Mouse (Mus musculus): ENCODE results near the gene Cngb1.

The Cngb1 gene

GRCm38 (mm10) chr8:95323201-95323600, 16.8 kb upstream of the Cngb1 start:
- no peak for DNase-seq (ENCODE audit: low spot score)

GRCm38 (mm10) chr8:95320224-95321139, 14.1 kb upstream of the Cngb1 start:
- DNase-seq (ENCODE audit: low spot score), result no peak

- no peak for DNase-seq (ENCODE audit: low spot score)
Measured at GRCm38 (mm10) chr8:95315350-95315749, 9.0 kb upstream of the Cngb1 start.

GRCm38 (mm10) chr8:95314707-95315106, 8.3 kb upstream of the Cngb1 start:
- no peak for DNase-seq (ENCODE audit: low spot score)

GRCm38 (mm10) chr8:95313857-95314256, 7.5 kb upstream of the Cngb1 start:
- DNase-seq (ENCODE audit: low spot score), result no peak

GRCm38 (mm10) chr8:95312836-95313235, 6.5 kb upstream of the Cngb1 start:
- no peak for DNase-seq (ENCODE audit: low spot score)

GRCm38 (mm10) chr8:95310342-95310970, 4.1 kb upstream of the Cngb1 start, which contains the start of gene Tepp:
TSS of gene Tepp (plus strand) at chr8:95310566.
- no peak for DNase-seq (ENCODE audit: low spot score)

GRCm38 (mm10) chr8:95305526-95305925, 859 bp downstream of the Cngb1 start:
- no peak for DNase-seq (ENCODE audit: low spot score)

GRCm38 (mm10) chr8:95302410-95302809, 4.0 kb downstream of the Cngb1 start:
- DNase-seq (ENCODE audit: low spot score), result no peak

- DNase-seq (ENCODE audit: low spot score), result no peak
Measured at GRCm38 (mm10) chr8:95293891-95294290, 12.5 kb downstream of the Cngb1 start.

GRCm38 (mm10) chr8:95293172-95293571, 13.2 kb downstream of the Cngb1 start:
- DNase-seq (ENCODE audit: low spot score), result no peak

- no peak for DNase-seq (ENCODE audit: low spot score)
Measured at GRCm38 (mm10) chr8:95289066-95289650, 17.2 kb downstream of the Cngb1 start.

- DNase-seq (ENCODE audit: low spot score), result no peak
Measured at GRCm38 (mm10) chr8:95281493-95281892, 24.9 kb downstream of the Cngb1 start.

- DNase-seq (ENCODE audit: low spot score), result no peak
Measured at GRCm38 (mm10) chr8:95272871-95273270, 33.5 kb downstream of the Cngb1 start.

GRCm38 (mm10) chr8:95271841-95272240, 34.5 kb downstream of the Cngb1 start:
- DNase-seq (ENCODE audit: low spot score), result no peak

GRCm38 (mm10) chr8:95270501-95270900, 35.9 kb downstream of the Cngb1 start:
- DNase-seq (ENCODE audit: low spot score), result no peak

GRCm38 (mm10) chr8:95262181-95262580, 44.2 kb downstream of the Cngb1 start:
- DNase-seq (ENCODE audit: low spot score), result no peak

GRCm38 (mm10) chr8:95255611-95256010, 50.8 kb downstream of the Cngb1 start:
- DNase-seq (ENCODE audit: low spot score), result no peak

- peak; percentile 93 for DNase-seq (ENCODE audit: low spot score)
Measured at GRCm38 (mm10) chr8:95254564-95255434, 51.6 kb downstream of the Cngb1 start.

GRCm38 (mm10) chr8:95252056-95252455, 54.3 kb downstream of the Cngb1 start:
- no peak for DNase-seq (ENCODE audit: low spot score)

- DNase-seq (ENCODE audit: low spot score), result no peak
Measured at GRCm38 (mm10) chr8:95249847-95250246, 56.5 kb downstream of the Cngb1 start.

GRCm38 (mm10) chr8:95247277-95247676, 59.1 kb downstream of the Cngb1 start:
- DNase-seq (ENCODE audit: low spot score), result no peak

Measured in left cerebral cortex, adult 11 months (tissue).